22 mouse cellular contexts compared by ENCODE assay signal in the genomic region with DNA sequence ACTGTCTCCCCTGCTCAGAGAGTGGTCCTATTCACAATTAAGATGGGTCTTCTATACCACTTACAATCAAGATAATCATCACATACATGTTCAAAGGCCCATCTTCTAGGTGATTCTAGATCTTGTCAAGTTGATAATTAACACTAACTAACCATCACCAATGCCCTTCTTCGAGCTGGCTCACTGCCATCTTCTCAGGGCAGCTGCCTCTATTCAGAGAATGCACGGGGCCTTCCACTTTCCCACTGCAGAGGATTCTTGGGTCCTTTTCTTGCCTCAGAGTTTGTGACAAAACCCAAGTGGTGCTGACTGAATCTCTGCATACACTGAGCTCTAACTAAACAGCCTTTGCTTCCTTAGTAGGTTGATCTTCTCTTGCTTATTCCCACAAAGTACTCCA.
DNase-seq lines count a peak whose midpoint lies in the region; ATAC-seq lines count a peak whose summit lies in the region.
"Had no signal": no experiment of that assay in that cellular context is flagged by ENCODE, and none has a peak within 500 bp of the region (broad histone marks: within the 10 kb centered on the region; RNA-seq: fewer than 3 reads in every experiment).

No protein-coding gene starts in this region.

- DNase-seq in kidney, adult 18-20 months, result peak; percentile 16
- peak; percentile 47 for DNase-seq in kidney, postnatal 10 days
- DNase-seq in kidney, postnatal 36 days, result peak; percentile 25 to 58
- no peak for DNase-seq in kidney, postnatal 14 days
- DNase-seq: adrenal gland, adult 2 months; adrenal gland, postnatal 10 days; adrenal gland, postnatal 25 days; cerebellum, adult 11 months; cerebellum, adult 18-20 months; cerebellum, adult 8-10 months; cerebellum, adult 9-11 months; cerebellum, postnatal 14 days; cerebellum, postnatal 36 days; embryo, embryonic 11 days had no signal

- no peak overlapping the region for H3K4me2 ChIP-seq in kidney, embryonic 16.5 days (replicated peaks; ENCODE audit: low read depth, low read length)
- no peak overlapping the region for H3K4me2 ChIP-seq in kidney, embryonic 15.5 days
- H3K4me2 ChIP-seq: embryonic facial prominence, embryonic 13.5 days; embryonic facial prominence, embryonic 15.5 days; forebrain, embryonic 12.5 days had no signal

- 77% methylated on average over 2 of the region's 2 CpGs for WGBS in kidney, embryonic 16.5 days
- WGBS in kidney, embryonic 15.5 days, result 84% methylated on average over 2 of the region's 2 CpGs

- no peaks in the 10 kb centered on the region for H3K9me3 ChIP-seq in kidney, embryonic 16.5 days (ENCODE audit: low read length)
- no peaks in the 10 kb centered on the region for H3K9me3 ChIP-seq in kidney, embryonic 15.5 days (replicated peaks)
- H3K9me3 ChIP-seq: embryonic facial prominence, embryonic 13.5 days; embryonic facial prominence, embryonic 15.5 days; forebrain, embryonic 10.5 days; forebrain, embryonic 12.5 days had no signal

- no peaks in the 10 kb centered on the region for H3K27me3 ChIP-seq in kidney, embryonic 16.5 days (ENCODE audit: insufficient read depth, low read length)
- H3K27me3 ChIP-seq in kidney, embryonic 15.5 days, result no peaks in the 10 kb centered on the region
- H3K27me3 ChIP-seq: embryonic facial prominence, embryonic 13.5 days; embryonic facial prominence, embryonic 15.5 days; forebrain, embryonic 12.5 days had no signal

- H3K36me3 ChIP-seq in kidney, embryonic 16.5 days (ENCODE audit: insufficient read depth, low read length), result no peaks in the 10 kb centered on the region
- H3K36me3 ChIP-seq in kidney, embryonic 15.5 days, result no peaks in the 10 kb centered on the region
- H3K36me3 ChIP-seq: embryonic facial prominence, embryonic 13.5 days; embryonic facial prominence, embryonic 15.5 days; forebrain, embryonic 10.5 days; forebrain, embryonic 12.5 days had no signal

- no peak overlapping the region for H3K9ac ChIP-seq in kidney, embryonic 16.5 days (replicated peaks; ENCODE audit: low read length)
- H3K9ac ChIP-seq in kidney, embryonic 15.5 days, result no peak overlapping the region
- H3K9ac ChIP-seq: embryonic facial prominence, embryonic 13.5 days; embryonic facial prominence, embryonic 15.5 days; forebrain, embryonic 12.5 days had no signal

- H3K4me1 ChIP-seq in kidney, embryonic 16.5 days (ENCODE audit: insufficient read depth, low read length), result peaks cover 6% of the 10 kb centered on the region; the same call in 1 of the 2 replicates
- H3K4me1 ChIP-seq in kidney, embryonic 15.5 days, result peaks cover 8% of the 10 kb centered on the region; the same call in 1 of the 2 replicates
- H3K4me1 ChIP-seq: embryonic facial prominence, embryonic 15.5 days; forebrain, embryonic 10.5 days; forebrain, embryonic 12.5 days had no signal

- no peak for ATAC-seq in kidney, embryonic 16.5 days (ENCODE audit: low FRiP score, low TSS enrichment)
- no peak for ATAC-seq in kidney, embryonic 15.5 days (replicated peaks; ENCODE audit: low FRiP score)
- ATAC-seq: forebrain, embryonic 14.5 days had no signal

- no peak overlapping the region for H3K27ac ChIP-seq in kidney, embryonic 16.5 days (ENCODE audit: low read length)
- no peak overlapping the region for H3K27ac ChIP-seq in kidney, embryonic 15.5 days
- H3K27ac ChIP-seq: embryonic facial prominence, embryonic 13.5 days; embryonic facial prominence, embryonic 15.5 days; forebrain, embryonic 10.5 days; forebrain, embryonic 12.5 days had no signal

- H3K4me3 ChIP-seq in kidney, embryonic 16.5 days (ENCODE audit: low read length), result no peak overlapping the region
- H3K4me3 ChIP-seq in kidney, embryonic 15.5 days (replicated peaks), result no peak overlapping the region
- H3K4me3 ChIP-seq: embryonic facial prominence, embryonic 13.5 days; embryonic facial prominence, embryonic 15.5 days; erythroblast, embryonic 14.5 days; forebrain, embryonic 10.5 days; forebrain, embryonic 12.5 days had no signal
